Mouse (Mus musculus) neural tube, embryonic 11.5 days (tissue): ENCODE measurements at regions not wholly inside any gene's neighbourhood (a gene's known extent, or its start where the extent isn't known, plus 50 kb on each side); places are given as distances from the start of the nearest gene placed in this dataset.

Source experiments
- ATAC-seq: fragments of 200-750 bp; cut with Nextera tagmentation; 2 replicates; pipeline ENCODE4 v1.8.0; 2017; ENCODE audit warnings: moderate number of reproducible peaks, mild to moderate bottlenecking, moderate TSS enrichment, moderate library complexity; ENCODE audit not compliant: insufficient read depth, low FRiP score, low TSS enrichment
- DNase-seq: peaks from one replicate; pipeline ENCODE4 v3.0.0-alpha.2; 2015; ENCODE audit warnings: low spot score
- H3K27ac ChIP-seq: fragments of 300-500 bp; sonication (generic); 2 replicates; pipeline ENCODE4 v1.5.1; 2014; ENCODE audit warnings: low read depth, mild to moderate bottlenecking, low read length
- H3K27me3 ChIP-seq: fragments of 300-500 bp; sonication (generic); 2 replicates; pipeline ENCODE4 v1.6.1; 2014; ENCODE audit warnings: mild to moderate bottlenecking, low read length, mixed read lengths; ENCODE audit not compliant: control insufficient read depth, insufficient read depth
- H3K36me3 ChIP-seq: fragments of 300-500 bp; sonication (generic); 2 replicates; pipeline ENCODE4 v1.6.1; 2014; ENCODE audit warnings: mild to moderate bottlenecking, low read length, moderate library complexity, mixed read lengths; ENCODE audit not compliant: control insufficient read depth, insufficient read depth
- H3K4me1 ChIP-seq: fragments of 300-500 bp; sonication (generic); 2 replicates; pipeline ENCODE4 v1.6.1; 2014; ENCODE audit warnings: low read length, mixed read lengths; ENCODE audit not compliant: control insufficient read depth, insufficient read depth
- H3K4me2 ChIP-seq: fragments of 300-500 bp; sonication (generic); 2 replicates; pipeline ENCODE4 v1.6.1; 2014; ENCODE audit warnings: low read depth, mild to moderate bottlenecking, moderate library complexity
- H3K4me3 ChIP-seq: fragments of 300-500 bp; sonication (generic); 2 replicates; pipeline ENCODE4 v1.5.1; 2014; ENCODE audit warnings: low read depth, low read length
- H3K9ac ChIP-seq: fragments of 300-500 bp; sonication (generic); 2 replicates; pipeline ENCODE4 v1.6.1; 2014; ENCODE audit warnings: mild to moderate bottlenecking, low read length
- H3K9me3 ChIP-seq: fragments of 300-500 bp; sonication (generic); 2 replicates; pipeline ENCODE4 v1.6.1; 2016; ENCODE audit warnings: low read length; ENCODE audit not compliant: control insufficient read depth
- WGBS: fragments of 180-500 bp; shearing (Covaris S2); extraction: QIAGEN DNeasy Blood & Tissue Kit; methylation state at CpG from one replicate; pipeline ENCODE4 v1.1.7; 2014; 5-methylcytosine and 5-hydroxymethylcytosine counted together

GRCm38 (mm10) chr4:131322323-131322722, 378.1 kb downstream of the Matn1 start:
- Histone ChIP-seq H3K4me1 (no peaks in the 10 kb centered on the region), H3K36me3 (no peaks in the 10 kb centered on the region), H3K4me3 (no peak overlapping the region), H3K27me3 (no peaks in the 10 kb centered on the region), H3K9me3 (no peaks in the 10 kb centered on the region), H3K9ac (no peak overlapping the region), H3K27ac (no peak overlapping the region), H3K4me2 (no peak overlapping the region)
- ATAC-seq (no peak), DNase-seq (no peak)
- 82% methylated on average over 5 of the region's 5 CpGs for WGBS

GRCm38 (mm10) chr4:131324486-131324885, 380.3 kb downstream of the Matn1 start:
- ATAC-seq (no peak), DNase-seq (no peak)
- H3K27me3 ChIP-seq, result no peaks in the 10 kb centered on the region
- no peak overlapping the region for H3K4me2 ChIP-seq
- no peak overlapping the region for H3K27ac ChIP-seq
- H3K4me1 ChIP-seq, result no peaks in the 10 kb centered on the region
- no peak overlapping the region for H3K4me3 ChIP-seq
- 85% methylated on average over 3 of the region's 3 CpGs for WGBS
- no peaks in the 10 kb centered on the region for H3K36me3 ChIP-seq
- no peak overlapping the region for H3K9ac ChIP-seq
- H3K9me3 ChIP-seq, result no peaks in the 10 kb centered on the region

- H3K4me2 ChIP-seq, result no peak overlapping the region
- no peak for DNase-seq
Observed at GRCm38 (mm10) chr4:131325200-131325599, 381.0 kb downstream of the Matn1 start.

GRCm38 (mm10) chr4:131325609-131326008, 381.4 kb downstream of the Matn1 start:
- no peak for DNase-seq
- Histone ChIP-seq H3K4me1 (no peaks in the 10 kb centered on the region), H3K4me2 (no peak overlapping the region), H3K9me3 (no peaks in the 10 kb centered on the region), H3K36me3 (no peaks in the 10 kb centered on the region), H3K9ac (no peak overlapping the region), H3K4me3 (no peak overlapping the region), H3K27ac (no peak overlapping the region), H3K27me3 (no peaks in the 10 kb centered on the region)
- WGBS, result 93% methylated on average over 3 of the region's 3 CpGs
- no peak for ATAC-seq

More at GRCm38 (mm10) chr4:131325200-131325599, 381.0 kb downstream of the Matn1 start:
- Histone ChIP-seq H3K9me3 (no peaks in the 10 kb centered on the region), H3K36me3 (no peaks in the 10 kb centered on the region), H3K27me3 (no peaks in the 10 kb centered on the region), H3K9ac (no peak overlapping the region), H3K4me1 (no peaks in the 10 kb centered on the region), H3K27ac (no peak overlapping the region), H3K4me3 (no peak overlapping the region)
- 89% methylated on average over 11 of the region's 11 CpGs for whole genome bisulfite sequencing
- no peak for ATAC-seq

GRCm38 (mm10) chr4:131329398-131329797, 385.2 kb downstream of the Matn1 start:
- Histone ChIP-seq H3K4me1 (no peaks in the 10 kb centered on the region), H3K9me3 (no peaks in the 10 kb centered on the region), H3K9ac (no peak overlapping the region), H3K27ac (no peak overlapping the region), H3K27me3 (no peaks in the 10 kb centered on the region), H3K36me3 (no peaks in the 10 kb centered on the region), H3K4me3 (no peak overlapping the region), H3K4me2 (no peak overlapping the region)
- ATAC-seq (no peak), DNase-seq (no peak)
- 64% methylated on average over 5 of the region's 5 CpGs for WGBS

GRCm38 (mm10) chr4:131331646-131332045, 387.5 kb downstream of the Matn1 start:
- H3K27me3 ChIP-seq, result no peaks in the 10 kb centered on the region
- H3K9me3 ChIP-seq, result no peaks in the 10 kb centered on the region
- H3K4me2 ChIP-seq, result no peak overlapping the region
- DNase-seq (no peak), ATAC-seq (no peak)
- H3K4me1 ChIP-seq, result no peaks in the 10 kb centered on the region
- WGBS, result 88% methylated on average over 4 of the region's 4 CpGs
- H3K9ac ChIP-seq, result no peak overlapping the region
- H3K27ac ChIP-seq, result no peak overlapping the region
- no peak overlapping the region for H3K4me3 ChIP-seq
- no peaks in the 10 kb centered on the region for H3K36me3 ChIP-seq

- Histone ChIP-seq H3K36me3 (no peaks in the 10 kb centered on the region), H3K9ac (no peak overlapping the region), H3K4me1 (no peaks in the 10 kb centered on the region), H3K27ac (no peak overlapping the region), H3K27me3 (no peaks in the 10 kb centered on the region), H3K4me3 (no peak overlapping the region), H3K9me3 (no peaks in the 10 kb centered on the region), H3K4me2 (no peak overlapping the region)
- WGBS, result 91% methylated on average over 3 of the region's 3 CpGs
- ATAC-seq (no peak), DNase-seq (no peak)
Observed at GRCm38 (mm10) chr4:131336801-131337200, 392.6 kb downstream of the Matn1 start.

- Histone ChIP-seq H3K4me2 (no peak overlapping the region), H3K36me3 (no peaks in the 10 kb centered on the region), H3K27ac (no peak overlapping the region), H3K4me1 (no peaks in the 10 kb centered on the region), H3K9ac (no peak overlapping the region), H3K27me3 (no peaks in the 10 kb centered on the region), H3K9me3 (no peaks in the 10 kb centered on the region), H3K4me3 (no peak overlapping the region)
- WGBS, result 50% methylated on average over 9 of the region's 9 CpGs
- ATAC-seq (no peak), DNase-seq (no peak)
Observed at GRCm38 (mm10) chr4:131340993-131341695, 397.0 kb downstream of the Matn1 start.

- no peak overlapping the region for H3K4me3 ChIP-seq
- 80% methylated on average over 3 of the region's 3 CpGs for WGBS
- H3K27me3 ChIP-seq, result no peaks in the 10 kb centered on the region
- H3K9me3 ChIP-seq, result no peaks in the 10 kb centered on the region
- H3K9ac ChIP-seq, result no peak overlapping the region
- no peak for ATAC-seq
- no peak overlapping the region for H3K4me2 ChIP-seq
- no peak for DNase-seq
- H3K36me3 ChIP-seq, result no peaks in the 10 kb centered on the region
- no peak overlapping the region for H3K27ac ChIP-seq
- no peaks in the 10 kb centered on the region for H3K4me1 ChIP-seq
Observed at GRCm38 (mm10) chr4:131346727-131347126, 402.5 kb downstream of the Matn1 start.
